Mouse (Mus musculus) embryo, embryonic 10 days (tissue): ENCODE data around the gene Olfr606.
"Not testable (repeated sequence)": the region's sequence is repeated elsewhere in the genome, so short reads cannot be mapped to it uniquely, and the experiment has no call there.

ENCODE experiments used
- DNase-seq: peaks from one replicate; pipeline ENCODE4 v3.0.0-alpha.2; 2015; ENCODE audit warnings: low spot score

The Olfr606 gene

GRCm38 (mm10) chr7:103448746-103449145, at the start of gene Olfr606:
Gene Olfr606, plus strand, starts transcription at chr7:103449046.
- DNase-seq = no peak

DNA sequence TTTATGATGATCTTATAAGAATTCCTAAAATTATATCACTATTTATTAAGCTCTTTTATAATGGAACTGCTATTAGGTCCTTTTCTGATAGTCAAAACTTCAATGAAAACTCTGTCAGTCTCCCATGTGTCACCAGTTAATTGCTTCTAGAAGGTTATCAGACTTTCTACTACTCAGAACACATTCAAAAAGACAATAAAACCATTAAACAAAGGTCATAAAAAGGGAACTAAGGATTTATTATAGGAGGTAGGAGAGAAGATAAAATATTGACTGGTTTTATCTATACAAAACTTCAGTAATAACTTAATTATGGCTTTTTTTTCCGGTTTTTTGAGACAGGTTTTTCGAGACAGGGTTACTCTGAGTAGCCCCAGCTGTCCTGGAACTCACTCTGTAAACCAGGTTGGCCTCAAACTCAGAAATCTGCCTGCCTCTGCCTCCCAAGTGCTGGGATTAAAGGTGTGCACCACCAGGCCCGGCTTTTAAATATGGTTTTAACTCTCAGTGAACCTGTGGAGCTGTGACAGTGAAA, 42.3 kb upstream of the Olfr606 start:
- not testable (repeated sequence) for DNase-seq

GRCm38 (mm10) chr7:103414772-103415171, 34.1 kb upstream of the Olfr606 start, which contains the start of gene Usp17lc:
Gene Usp17lc, plus strand, starts transcription at chr7:103415072.
- DNase-seq = not testable (repeated sequence)

- DNase-seq = no peak
These were observed 3.5 kb upstream of the Olfr606 start, which contains the start of gene Olfr605 for GRCm38 (mm10) chr7:103445339-103445738. Gene Olfr605, minus strand, starts transcription at chr7:103445439.

- no peak for DNase-seq
These were observed 11.7 kb downstream of the Olfr606 start for GRCm38 (mm10) chr7:103460590-103460989.

- no peak for DNase-seq
These were observed 20.7 kb downstream of the Olfr606 start, which contains the start of gene Olfr608 for GRCm38 (mm10) chr7:103469577-103469976. Gene Olfr608, plus strand, starts transcription at chr7:103469877.

DNA sequence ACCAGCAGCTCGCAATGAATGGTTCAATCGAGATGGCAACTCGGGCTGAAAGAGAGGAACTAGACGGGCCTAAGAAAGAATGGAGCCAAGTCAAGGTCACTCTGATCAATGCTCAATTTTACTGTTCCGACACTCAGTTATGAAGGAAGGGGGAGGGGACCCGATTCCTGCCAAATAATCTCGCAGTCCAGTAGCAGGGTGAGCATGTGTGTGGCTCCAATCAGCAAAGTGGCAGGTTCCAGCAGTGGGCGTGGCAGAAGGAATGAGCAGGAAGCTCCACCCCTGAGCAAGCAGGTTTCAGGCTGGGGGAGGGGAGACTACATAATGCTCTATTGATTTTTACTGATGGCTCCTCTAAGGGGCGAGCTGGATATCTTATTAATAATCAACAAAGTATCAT, 28.3 kb downstream of the Olfr606 start:
- DNase-seq = not testable (repeated sequence)

- DNase-seq = no peak
These were observed 49.1 kb downstream of the Olfr606 start, which contains the start of gene Olfr609 for GRCm38 (mm10) chr7:103497962-103498361. Gene Olfr609, minus strand, starts transcription at chr7:103498062.
